Mouse (Mus musculus): ENCODE data around the gene Irx5.

The Irx5 gene

GRCm38 (mm10) chr8:92357398-92357981 is at the start of gene Irx5:
TSS of gene Irx5 (plus strand) at chr8:92357625.
- DNase-seq = peak; percentile 72

GRCm38 (mm10) chr8:92312178-92312577 is 45.2 kb upstream of the Irx5 start:
- no peak for DNase-seq

- no peak for DNase-seq
Observed at GRCm38 (mm10) chr8:92313707-92314106, 43.7 kb upstream of the Irx5 start.

- no peak for DNase-seq
Observed at GRCm38 (mm10) chr8:92323751-92324150, 33.7 kb upstream of the Irx5 start.

GRCm38 (mm10) chr8:92327176-92327575 is 30.2 kb upstream of the Irx5 start:
- no peak for DNase-seq

- no peak for DNase-seq
Observed at GRCm38 (mm10) chr8:92329273-92329672, 28.2 kb upstream of the Irx5 start.

- DNase-seq = no peak
Observed at GRCm38 (mm10) chr8:92331811-92332210, 25.6 kb upstream of the Irx5 start.

GRCm38 (mm10) chr8:92333406-92333805 is 24.0 kb upstream of the Irx5 start:
- DNase-seq = no peak

GRCm38 (mm10) chr8:92335079-92335478 is 22.3 kb upstream of the Irx5 start:
- no peak for DNase-seq

- no peak for DNase-seq
Observed at GRCm38 (mm10) chr8:92336041-92336440, 21.4 kb upstream of the Irx5 start.

- DNase-seq = no peak
Observed at GRCm38 (mm10) chr8:92343544-92343943, 13.9 kb upstream of the Irx5 start.

- no peak for DNase-seq
Observed at GRCm38 (mm10) chr8:92349898-92350486, 7.4 kb upstream of the Irx5 start.

GRCm38 (mm10) chr8:92353405-92353804 is 4.0 kb upstream of the Irx5 start:
- DNase-seq = no peak

- no peak for DNase-seq
Observed at GRCm38 (mm10) chr8:92354536-92355482, 2.6 kb upstream of the Irx5 start.

- DNase-seq = peak; percentile 95
Observed at GRCm38 (mm10) chr8:92355701-92356612, 1.5 kb upstream of the Irx5 start.

GRCm38 (mm10) chr8:92356613-92357375 is 631 bp upstream of the Irx5 start:
- no peak for DNase-seq

- no peak for DNase-seq
Observed at GRCm38 (mm10) chr8:92358141-92358999, 945 bp downstream of the Irx5 start.

GRCm38 (mm10) chr8:92359000-92359832 is 1.8 kb downstream of the Irx5 start:
- DNase-seq = no peak

GRCm38 (mm10) chr8:92359833-92360082 is 2.3 kb downstream of the Irx5 start:
- no peak for DNase-seq

Data from cerebellum, adult 9-11 months (tissue).